Mouse (Mus musculus) erythroid progenitor cell, adult 5-6 weeks (primary cell): ENCODE results near the gene Emc7. TPM values are rescaled to one million over a fixed set of nuclear protein-coding genes. Genes with fewer than 3 reads are reported as not detected.

Source experiments
- ATAC-seq: replicated peaks from 2 replicates; pipeline ENCODE4 v1.8.0; 2016; ENCODE audit warnings: moderate number of reproducible peaks, mild to moderate bottlenecking, moderate TSS enrichment, inconsistent platforms; ENCODE audit not compliant: poor library complexity, low FRiP score, severe bottlenecking
- total RNA-seq, 2 experiments: library from RNA; stranded (forward) in 1 of 2; stranded (reverse) in 1 of 2; fragments of 150-400 nt in 1 of 2; fragments of 186-747, 209-891 nt in 1 of 2; gene quantifications; 2 replicates each; pipeline versions ENCODE4 v1.2.3 to v1.2.4; 2015 to 2017; ENCODE audit warnings: low replicate concordance in 2 of 2

Emc7 gene
- total RNA-seq, 2 experiments from 2014 or later = 5.0 to 7.2 TPM

GRCm38 (mm10) chr2:112474997-112475724, 20.4 kb downstream of the Emc7 start:
- ATAC-seq = no peak

GRCm38 (mm10) chr2:112476554-112476953, 21.8 kb downstream of the Emc7 start:
- ATAC-seq = no peak

- ATAC-seq = no peak
Measured at GRCm38 (mm10) chr2:112480669-112481068, 25.9 kb downstream of the Emc7 start, which contains the start of gene Chrm5. TSS of gene Chrm5 (minus strand) at chr2:112480769.

GRCm38 (mm10) chr2:112481564-112481963, 26.8 kb downstream of the Emc7 start:
- ATAC-seq = no peak

- no peak for ATAC-seq
Measured at GRCm38 (mm10) chr2:112482533-112483333, 27.9 kb downstream of the Emc7 start.

GRCm38 (mm10) chr2:112483334-112483651, 28.5 kb downstream of the Emc7 start:
- ATAC-seq = no peak

- no peak for ATAC-seq
Measured at GRCm38 (mm10) chr2:112484886-112485285, 30.1 kb downstream of the Emc7 start.

- ATAC-seq = no peak
Measured at GRCm38 (mm10) chr2:112490483-112491196, 35.8 kb downstream of the Emc7 start.

- no peak for ATAC-seq
Measured at GRCm38 (mm10) chr2:112491629-112492028, 36.8 kb downstream of the Emc7 start.

GRCm38 (mm10) chr2:112492431-112492855, 37.6 kb downstream of the Emc7 start:
- no peak for ATAC-seq

- peak; percentile 75 for ATAC-seq
Measured at GRCm38 (mm10) chr2:112492856-112493538, 38.2 kb downstream of the Emc7 start, which contains the start of gene Aven. TSS of gene Aven (plus strand) at chr2:112492964.

- ATAC-seq = 0 out of 2 replicates have a peak, but pooled peaks have one; percentile 35
Measured at GRCm38 (mm10) chr2:112493539-112494260, 38.9 kb downstream of the Emc7 start.

- ATAC-seq = no peak
Measured at GRCm38 (mm10) chr2:112497851-112498250, 43.1 kb downstream of the Emc7 start.

- ATAC-seq = peak; percentile 76
Measured at GRCm38 (mm10) chr2:112501209-112501608, 46.4 kb downstream of the Emc7 start.

- no peak for ATAC-seq
Measured at GRCm38 (mm10) chr2:112503978-112504377, 49.2 kb downstream of the Emc7 start.

GRCm38 (mm10) chr2:112506841-112507435, 52.1 kb downstream of the Emc7 start:
- no peak for ATAC-seq

- no peak for ATAC-seq
Measured at GRCm38 (mm10) chr2:112507444-112507843, 52.6 kb downstream of the Emc7 start.

- ATAC-seq = peak; percentile 61
Measured at GRCm38 (mm10) chr2:112510140-112510539, 55.3 kb downstream of the Emc7 start.

- ATAC-seq = no peak
Measured at GRCm38 (mm10) chr2:112513036-112513435, 58.2 kb downstream of the Emc7 start.
